Mouse (Mus musculus) limb, embryonic 13.5 days (tissue): Measurements from ENCODE around the gene Rfng. TPM values are rescaled to one million over a fixed set of nuclear protein-coding genes. Genes with fewer than 3 reads are reported as not detected.

Experiments
- ATAC-seq: fragments of 200-750 bp; cut with Nextera tagmentation; 2 replicates; pipeline ENCODE4 v1.8.0; 2017; ENCODE audit warnings: low read depth, moderate number of reproducible peaks, moderate TSS enrichment; ENCODE audit not compliant: low FRiP score
- H3K27ac ChIP-seq: fragments of 300-500 bp; sonication (generic); 2 replicates; pipeline ENCODE4 v1.5.1; 2015; ENCODE audit warnings: inconsistent platforms, mild to moderate bottlenecking, moderate library complexity
- H3K27me3 ChIP-seq: fragments of 300-500 bp; sonication (generic); 2 replicates; pipeline ENCODE4 v1.6.1; 2015; ENCODE audit warnings: mild to moderate bottlenecking, inconsistent platforms
- H3K36me3 ChIP-seq: fragments of 300-500 bp; sonication (generic); 2 replicates; pipeline ENCODE4 v1.6.1; 2015; ENCODE audit warnings: inconsistent platforms, mild to moderate bottlenecking, moderate library complexity
- H3K4me1 ChIP-seq: fragments of 300-500 bp; sonication (generic); 2 replicates; pipeline ENCODE4 v1.6.1; 2015; ENCODE audit warnings: inconsistent platforms
- H3K4me2 ChIP-seq: fragments of 300-500 bp; sonication (generic); replicated peaks from 2 replicates; pipeline ENCODE4 v1.6.1; 2015; ENCODE audit warnings: inconsistent platforms, mild to moderate bottlenecking, moderate library complexity
- H3K4me3 ChIP-seq: fragments of 300-500 bp; sonication (generic); 2 replicates; pipeline ENCODE4 v1.5.1; 2015; ENCODE audit warnings: moderate library complexity, mild to moderate bottlenecking, inconsistent platforms
- H3K9ac ChIP-seq: fragments of 300-500 bp; sonication (generic); 2 replicates; pipeline ENCODE4 v1.6.1; 2015; ENCODE audit warnings: mild to moderate bottlenecking, inconsistent platforms
- H3K9me3 ChIP-seq: fragments of 300-500 bp; sonication (generic); 2 replicates; pipeline ENCODE4 v1.6.1; 2016; ENCODE audit warnings: inconsistent platforms
- WGBS: fragments of 180-500 bp; shearing (Covaris S2); methylation state at CpG from one replicate; pipeline ENCODE4 v1.1.7; 2015; 5-methylcytosine and 5-hydroxymethylcytosine counted together
- polyA plus RNA-seq: library from polyadenylated mRNA; unstranded; fragments of >200 nt; fragmentation: Nextera tagmentation; extraction: Ambion mirVana; gene quantifications from 2 replicates; pipeline ENCODE4 v1.2.1, GENCODE M21; 2015

The Rfng gene
- polyA plus RNA-seq, 1 experiment from 2014 or later = 48.4 TPM

- ATAC-seq = no peak
- no peak overlapping the region for H3K9ac ChIP-seq
- no peak overlapping the region; the same call in 1 of the 2 replicates for H3K4me3 ChIP-seq
- H3K27ac ChIP-seq = peak overlapping the region; percentile 81; the same call in 1 of the 2 replicates
- no peaks in the 10 kb centered on the region for H3K27me3 ChIP-seq
- peak overlapping the region; percentile 15; the same call in 1 of the 2 replicates for H3K4me2 ChIP-seq
- WGBS = 93% methylated on average over 1 of the region's 1 CpGs
- no peaks in the 10 kb centered on the region for H3K9me3 ChIP-seq
- no peaks in the 10 kb centered on the region for H3K36me3 ChIP-seq
- peaks cover 23% of the 10 kb centered on the region for H3K4me1 ChIP-seq
These were observed 52.6 kb downstream of the Rfng start for GRCm38 (mm10) chr11:120731395-120731794.

Other genes starting within 250 kb of the Rfng start
- gene Mcrip1, start 234.5 kb downstream of the Rfng start, polyA plus RNA-seq = 245 TPM in 2 replicates
- 0.59 and 0.94 TPM in 2 replicates for gene Ppp1r27, start 233.1 kb downstream of the Rfng start, polyA plus RNA-seq
- gene P4hb, start 211.0 kb downstream of the Rfng start, polyA plus RNA-seq = 775 and 791 TPM in 2 replicates
- gene Arhgdia, start 202.6 kb downstream of the Rfng start, polyA plus RNA-seq = 530 and 555 TPM in 2 replicates
- gene Alyref, start 185.8 kb downstream of the Rfng start, polyA plus RNA-seq = 480 and 508 TPM in 2 replicates
- 217 and 222 TPM in 2 replicates for gene Anapc11, start 185.8 kb downstream of the Rfng start, polyA plus RNA-seq
- 2.3 and 2.8 TPM in 2 replicates for gene Npb, start 175.7 kb downstream of the Rfng start, polyA plus RNA-seq
- 150 and 153 TPM in 2 replicates for gene Pcyt2, start 166.3 kb downstream of the Rfng start, polyA plus RNA-seq
- 25.6 and 28.8 TPM in 2 replicates for gene Sirt7, start 159.0 kb downstream of the Rfng start, polyA plus RNA-seq
- 27.0 and 28.9 TPM in 2 replicates for gene Mafg, start 150.6 kb downstream of the Rfng start, polyA plus RNA-seq
- gene Pycr1, start 140.4 kb downstream of the Rfng start, polyA plus RNA-seq = 43.7 and 45.6 TPM in 2 replicates
- 0.36 and 1.3 TPM in 2 replicates for gene Myadml2, start 136.0 kb downstream of the Rfng start, polyA plus RNA-seq
- 4.3 and 6.5 TPM in 2 replicates for gene Notum, start 123.0 kb downstream of the Rfng start, polyA plus RNA-seq
- gene Aspscr1, start 111.2 kb downstream of the Rfng start, polyA plus RNA-seq = 128 and 129 TPM in 2 replicates
- gene Cenpx, start 70.5 kb downstream of the Rfng start, polyA plus RNA-seq = 139 and 145 TPM in 2 replicates
- gene Lrrc45, start 70.3 kb downstream of the Rfng start, polyA plus RNA-seq = 66.2 and 75.4 TPM in 2 replicates
- gene Rac3, start 62.7 kb downstream of the Rfng start, polyA plus RNA-seq = 66.2 and 70.5 TPM in 2 replicates
- gene Dcxr, start 56.9 kb downstream of the Rfng start, polyA plus RNA-seq = 15.6 and 16.2 TPM in 2 replicates
- 7.7 and 10.1 TPM in 2 replicates for gene Cbr2, start 52.1 kb downstream of the Rfng start, polyA plus RNA-seq
- gene Hmga1b, start 21.4 kb downstream of the Rfng start, polyA plus RNA-seq = 4.5 and 4.9 TPM in 2 replicates
- gene Gps1, start 65 bp upstream of the Rfng start, polyA plus RNA-seq = 240 and 241 TPM in 2 replicates
- gene Dus1l, start 12.2 kb upstream of the Rfng start, polyA plus RNA-seq = 66.6 TPM in 2 replicates
- gene Fasn, start 40.3 kb upstream of the Rfng start, polyA plus RNA-seq = 49.8 and 53.9 TPM in 2 replicates
- gene Ccdc57, start 148.7 kb upstream of the Rfng start, polyA plus RNA-seq = 6.4 TPM in 2 replicates
- 84.1 and 94.1 TPM in 2 replicates for gene Slc16a3, start 164.3 kb upstream of the Rfng start, polyA plus RNA-seq
- gene Csnk1d, start 207.1 kb upstream of the Rfng start, polyA plus RNA-seq = 133 and 136 TPM in 2 replicates